Mouse (Mus musculus) hindbrain, embryonic 10.5 days (tissue): ENCODE measurements around the gene Yif1a. TPM values are rescaled to one million over a fixed set of nuclear protein-coding genes. Genes with fewer than 3 reads are reported as not detected.
"Not testable (repeated sequence)": the region's sequence is repeated elsewhere in the genome, so short reads cannot be mapped to it uniquely, and the experiment has no call there.

ENCODE experiments used
- DNase-seq: peaks from one replicate; pipeline ENCODE4 v3.0.0-alpha.2; 2017; ENCODE audit warnings: low spot score
- H3K27ac ChIP-seq: fragments of 300-500 bp; sonication (generic); 2 replicates; pipeline ENCODE4 v1.5.1; 2016; ENCODE audit warnings: mild to moderate bottlenecking, moderate library complexity
- H3K27me3 ChIP-seq: fragments of 300-500 bp; sonication (generic); 2 replicates; pipeline ENCODE4 v1.6.1; 2016; ENCODE audit warnings: mild to moderate bottlenecking; ENCODE audit not compliant: poor library complexity, insufficient read depth, severe bottlenecking
- H3K36me3 ChIP-seq: fragments of 300-500 bp; sonication (generic); 2 replicates; pipeline ENCODE4 v1.6.1; 2016; ENCODE audit warnings: mild to moderate bottlenecking, moderate library complexity
- H3K4me1 ChIP-seq: fragments of 300-500 bp; sonication (generic); replicated peaks from 2 replicates; pipeline ENCODE4 v1.6.1; 2016; ENCODE audit warnings: mild to moderate bottlenecking
- H3K4me3 ChIP-seq: fragments of 300-500 bp; sonication (generic); 2 replicates; pipeline ENCODE4 v1.5.1; 2016; ENCODE audit warnings: mild to moderate bottlenecking, moderate library complexity
- H3K9me3 ChIP-seq: fragments of 300-500 bp; sonication (generic); 2 replicates; pipeline ENCODE4 v1.6.1; 2016; ENCODE audit warnings: mild to moderate bottlenecking, moderate library complexity
- WGBS: fragments of 180-500 bp; shearing (Covaris S2); methylation state at CpG from one replicate; pipeline ENCODE4 v1.1.7; 2016; 5-methylcytosine and 5-hydroxymethylcytosine counted together
- polyA plus RNA-seq: library from polyadenylated mRNA; unstranded; fragments of >200 nt; fragmentation: Nextera tagmentation; extraction: Ambion mirVana; gene quantifications from 2 replicates; pipeline ENCODE4 v1.2.1, GENCODE M21; 2016

Yif1a gene
- polyA plus RNA-seq, 1 experiment from 2014 or later: 92.0 TPM

DNA sequence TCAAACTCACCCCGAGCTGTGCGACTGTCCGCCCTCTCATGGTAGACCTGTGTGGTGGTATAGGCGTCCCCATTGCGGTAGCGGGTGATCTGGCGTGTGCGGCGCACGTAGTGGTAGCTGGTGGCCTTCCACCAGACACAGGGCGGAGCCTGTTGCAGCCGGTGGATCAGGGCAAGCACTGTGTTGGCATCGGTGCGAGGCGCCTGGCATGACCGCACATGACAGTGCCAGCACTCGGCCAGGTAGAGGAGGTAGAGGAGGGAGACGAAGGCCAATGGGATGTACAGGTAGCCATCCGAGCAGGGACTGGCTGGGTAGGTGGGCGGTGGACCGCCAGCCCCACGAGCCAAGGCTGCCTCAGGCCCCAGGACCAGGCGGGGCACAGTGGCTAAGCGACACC is 5.7 kb upstream of the Yif1a start:
- Histone ChIP-seq H3K36me3 (no peaks in the 10 kb centered on the region), H3K27ac (no peak overlapping the region), H3K9me3 (no peaks in the 10 kb centered on the region), H3K27me3 (peaks cover 70% of the 10 kb centered on the region), H3K4me3 (no peak overlapping the region), H3K4me1 (peaks cover 18% of the 10 kb centered on the region)
- DNase-seq: no peak
- 65% methylated on average over 24 of the region's 24 CpGs for WGBS

DNA sequence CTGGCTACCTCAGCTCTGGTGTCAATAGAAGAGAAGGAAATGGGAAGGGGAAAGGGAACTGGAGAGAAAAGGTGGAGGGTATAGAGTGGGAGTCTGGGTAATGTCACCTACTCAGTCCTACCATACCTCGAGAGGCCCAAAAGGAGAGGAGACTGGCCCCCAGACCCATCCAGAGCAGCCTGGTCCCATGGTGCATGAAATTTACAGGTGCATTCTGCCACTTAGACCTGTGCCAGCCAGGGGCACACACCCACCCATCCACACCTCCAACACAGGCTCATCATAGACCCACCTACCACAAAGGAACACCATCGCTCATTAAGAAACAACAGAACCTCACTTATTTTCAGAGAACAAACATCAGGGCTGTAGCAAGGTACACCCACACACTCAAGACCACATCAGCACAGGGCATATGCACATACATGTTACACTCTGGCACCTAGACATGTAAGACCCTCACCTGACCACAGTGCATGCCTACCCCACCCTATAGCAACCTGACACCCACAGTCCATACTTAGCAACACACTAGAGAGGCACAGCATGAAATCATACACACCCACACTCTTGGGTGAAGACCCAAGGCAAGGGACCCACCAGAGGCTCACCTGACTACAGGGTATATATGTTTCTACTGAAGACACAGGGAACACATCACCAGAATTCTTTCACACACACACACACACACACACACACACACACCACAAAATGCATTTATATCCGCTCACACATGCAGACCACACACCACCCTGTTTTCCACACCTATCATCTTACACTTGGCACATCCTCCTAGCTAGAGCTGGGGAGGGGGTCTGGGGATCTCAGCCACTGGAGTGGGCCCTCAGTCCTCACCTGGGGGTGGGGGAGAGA is 4.1 kb upstream of the Yif1a start:
- H3K36me3 ChIP-seq: no peaks in the 10 kb centered on the region
- peak overlapping the region; percentile 57 for H3K4me3 ChIP-seq
- H3K4me1 ChIP-seq: peaks cover 30% of the 10 kb centered on the region
- H3K9me3 ChIP-seq: no peaks in the 10 kb centered on the region
- H3K27ac ChIP-seq: no peak overlapping the region
- peaks cover 70% of the 10 kb centered on the region for H3K27me3 ChIP-seq
- DNase-seq: no peak
- 77% methylated on average over 3 of the region's 3 CpGs for WGBS

DNA sequence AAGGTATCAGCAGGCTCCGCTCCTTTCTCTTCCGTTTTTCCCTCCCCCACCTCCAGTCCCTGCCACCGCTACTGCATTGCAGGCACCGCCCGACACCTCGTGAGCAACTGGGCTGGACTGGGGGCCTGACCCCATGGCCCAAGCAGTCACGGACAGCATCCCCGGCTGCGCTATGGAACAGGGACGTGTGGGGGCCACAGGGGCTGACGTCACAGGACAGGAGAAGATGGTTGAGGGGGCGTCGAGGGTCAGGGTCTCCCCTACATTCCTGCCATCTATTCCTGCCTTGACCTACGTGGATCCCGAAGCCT is 3.5 kb upstream of the Yif1a start:
- Histone ChIP-seq H3K36me3 (peaks cover 5% of the 10 kb centered on the region; the same call in 1 of the 2 replicates), H3K27me3 (peaks cover 68% of the 10 kb centered on the region), H3K27ac (no peak overlapping the region; the same call in 1 of the 2 replicates), H3K9me3 (no peaks in the 10 kb centered on the region), H3K4me1 (peaks cover 36% of the 10 kb centered on the region), H3K4me3 (peak overlapping the region; percentile 57)
- 6% methylated on average over 15 of the region's 15 CpGs for WGBS
- no peak for DNase-seq

DNA sequence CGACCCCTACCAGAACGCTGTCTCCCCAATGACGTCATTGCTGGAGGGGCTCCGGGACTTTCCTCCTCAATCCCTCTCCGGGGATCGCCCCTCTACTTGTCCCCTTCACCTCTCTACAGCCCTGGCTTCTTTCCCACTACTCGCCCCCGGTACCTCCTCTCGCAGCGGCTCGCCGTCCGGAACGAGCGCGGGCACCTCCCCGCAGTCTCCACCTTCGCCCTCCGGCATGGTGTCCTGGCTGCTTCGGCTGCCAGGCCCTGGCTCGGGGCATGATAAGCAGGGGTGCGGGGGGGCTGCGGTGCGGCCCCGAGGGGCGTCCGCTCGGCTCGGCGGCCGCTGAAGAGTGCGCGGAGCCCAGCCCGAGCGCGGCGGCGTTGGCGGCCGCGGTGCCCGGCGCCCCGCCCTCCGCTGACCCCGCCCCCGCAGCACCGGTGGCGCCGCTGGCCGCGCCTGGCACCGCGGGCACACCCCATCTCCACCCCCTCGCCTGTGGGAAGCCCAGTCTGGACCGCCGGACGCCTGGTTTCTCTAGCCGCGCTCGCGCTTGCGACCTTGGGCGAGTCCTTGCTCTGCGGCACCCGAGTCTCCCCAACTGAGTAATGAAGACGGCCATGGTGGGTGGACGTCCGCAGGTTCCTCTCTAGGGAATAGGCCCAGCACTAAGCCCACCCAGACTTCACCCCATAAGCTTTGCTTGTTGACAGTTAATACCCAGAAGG is 3.0 kb upstream of the Yif1a start, which contains the start of gene Tmem151a:
Gene Tmem151a (minus strand): TSS at position 387 of the 719 bp plus-strand sequence.
- peaks cover 63% of the 10 kb centered on the region for H3K27me3 ChIP-seq
- DNase-seq: no peak
- H3K4me3 ChIP-seq: peak within 1 kb of the TSS; percentile 57
- peaks cover 10% of the 10 kb centered on the region for H3K36me3 ChIP-seq
- WGBS: under 1% methylated on average over 69 of the region's 69 CpGs
- no peaks in the 10 kb centered on the region for H3K9me3 ChIP-seq
- peaks cover 36% of the 10 kb centered on the region for H3K4me1 ChIP-seq
- H3K27ac ChIP-seq: peak within 1 kb of the TSS; percentile 30; the same call in 1 of the 2 replicates

DNA sequence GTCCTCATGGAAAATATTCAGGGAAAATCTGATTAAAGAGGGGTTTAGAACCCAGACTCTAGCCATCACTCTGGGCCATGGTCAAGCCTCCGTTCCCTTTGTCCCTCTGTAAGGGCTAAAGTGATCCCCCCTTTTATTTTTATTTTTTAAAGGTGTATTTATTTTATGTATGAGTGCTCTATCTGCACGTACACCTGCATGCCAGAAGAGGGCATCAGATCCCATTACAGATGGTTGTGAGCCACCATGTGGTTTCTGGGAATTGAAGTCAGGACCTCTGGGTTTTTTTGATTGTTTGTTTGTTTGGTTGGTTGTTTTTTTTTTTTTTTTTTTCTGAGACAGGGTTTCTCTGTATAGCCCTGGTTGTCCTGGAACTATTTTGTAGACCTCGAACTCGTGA is 1.8 kb upstream of the Yif1a start:
- H3K4me3 ChIP-seq, H3K9me3 ChIP-seq, DNase-seq, H3K27ac ChIP-seq: not testable (repeated sequence)
- WGBS: 58% methylated on average over 4 of the region's 4 CpGs
- Histone ChIP-seq H3K36me3 (peaks cover 22% of the 10 kb centered on the region), H3K27me3 (peaks cover 51% of the 10 kb centered on the region), H3K4me1 (peaks cover 36% of the 10 kb centered on the region)

DNA sequence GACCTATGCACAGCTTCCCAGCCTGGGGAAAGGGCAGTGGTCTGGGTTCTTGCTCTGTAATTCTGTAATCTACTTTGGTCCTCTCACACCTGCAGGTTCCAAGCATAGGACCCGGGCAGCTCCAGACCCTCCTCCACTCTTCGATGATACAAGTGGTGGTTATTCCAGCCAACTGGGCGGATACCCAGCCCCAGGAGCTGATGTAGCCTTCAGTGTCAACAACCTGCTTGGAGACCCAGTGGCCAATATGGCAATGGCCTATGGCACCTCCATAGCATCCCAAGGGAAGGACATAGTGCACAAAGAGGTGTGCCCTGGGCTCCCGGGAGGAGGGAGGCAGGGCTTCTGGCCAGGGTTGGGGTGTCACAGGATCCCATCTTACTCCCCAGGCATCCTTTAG is 986 bp downstream of the Yif1a start:
- no peak for DNase-seq
- H3K4me3 ChIP-seq: peak overlapping the region; percentile 84
- 93% methylated on average over 4 of the region's 4 CpGs for WGBS
- H3K36me3 ChIP-seq: peaks cover 43% of the 10 kb centered on the region
- H3K4me1 ChIP-seq: peaks cover 47% of the 10 kb centered on the region
- no peaks in the 10 kb centered on the region for H3K9me3 ChIP-seq
- H3K27me3 ChIP-seq: peaks cover 23% of the 10 kb centered on the region
- H3K27ac ChIP-seq: 0 out of 2 replicates have a peak overlapping the region, but pooled peaks have one; percentile 84

DNA sequence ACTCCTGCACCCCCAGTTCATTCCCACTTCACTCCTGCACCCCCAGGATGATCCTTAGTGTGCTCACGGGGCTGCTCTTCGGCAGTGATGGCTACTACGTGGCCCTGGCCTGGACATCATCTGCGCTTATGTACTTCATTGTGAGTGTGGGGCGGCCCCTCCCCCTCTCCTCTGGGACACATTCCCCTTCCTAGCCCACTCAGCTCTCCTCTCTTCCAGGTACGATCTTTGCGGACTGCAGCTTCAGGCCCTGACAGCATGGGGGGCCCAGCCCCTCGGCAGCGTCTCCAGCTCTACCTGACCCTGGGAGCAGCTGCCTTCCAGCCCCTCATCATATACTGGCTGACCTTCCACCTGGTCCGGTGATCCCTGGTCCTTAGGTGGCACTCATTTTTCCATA is 3.7 kb downstream of the Yif1a start:
- 0 out of 2 replicates have a peak, but pooled peaks cover 1% of the 10 kb centered on the region for H3K27me3 ChIP-seq
- WGBS: 92% methylated on average over 10 of the region's 10 CpGs
- H3K36me3 ChIP-seq: peaks cover 43% of the 10 kb centered on the region
- no peak overlapping the region for H3K27ac ChIP-seq
- no peak for DNase-seq
- H3K9me3 ChIP-seq: no peaks in the 10 kb centered on the region
- H3K4me3 ChIP-seq: no peak overlapping the region
- H3K4me1 ChIP-seq: peaks cover 61% of the 10 kb centered on the region

DNA sequence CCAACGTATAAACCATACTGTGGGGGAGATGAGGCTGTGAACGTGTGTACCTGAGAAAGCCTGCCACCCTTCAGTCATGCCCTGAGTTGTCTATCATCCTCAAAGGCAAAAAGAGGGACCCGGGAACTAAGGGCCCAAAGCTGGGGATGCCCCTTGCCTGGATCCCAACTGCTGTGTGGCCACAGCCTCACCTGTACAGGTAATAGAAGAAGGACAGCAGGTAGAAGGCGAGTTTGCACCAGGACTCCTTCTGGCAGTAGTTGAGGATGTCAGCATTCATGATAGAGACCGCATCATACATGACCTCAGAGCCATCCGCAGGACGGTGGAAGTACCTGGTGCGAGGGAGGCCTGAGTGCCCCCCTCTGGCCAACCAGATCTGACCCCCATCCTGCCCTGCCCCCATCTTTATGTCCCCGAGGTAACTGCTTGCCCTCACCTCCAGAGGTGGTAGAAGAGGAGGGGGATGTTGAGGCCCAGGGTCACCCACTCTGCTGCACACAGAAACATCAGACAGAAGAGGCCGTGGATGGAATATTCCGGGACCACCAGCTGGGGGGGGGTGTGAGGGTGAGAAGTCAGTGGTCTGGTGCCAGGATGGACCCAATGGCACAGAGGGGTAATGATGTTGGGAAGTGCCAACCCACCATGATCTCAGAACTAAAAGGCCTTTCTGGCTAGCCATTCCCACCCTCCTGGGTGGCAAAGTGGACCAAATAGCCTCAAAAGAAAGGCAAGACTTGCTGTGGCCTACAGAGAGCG is 5.3 kb downstream of the Yif1a start:
- 74% methylated on average over 12 of the region's 12 CpGs for WGBS
- Histone ChIP-seq H3K27ac (no peak overlapping the region), H3K36me3 (peaks cover 43% of the 10 kb centered on the region), H3K4me3 (peak overlapping the region; percentile 71), H3K9me3 (no peaks in the 10 kb centered on the region), H3K4me1 (peaks cover 66% of the 10 kb centered on the region), H3K27me3 (0 out of 2 replicates have a peak, but pooled peaks cover 4% of the 10 kb centered on the region)
- no peak for DNase-seq

DNA sequence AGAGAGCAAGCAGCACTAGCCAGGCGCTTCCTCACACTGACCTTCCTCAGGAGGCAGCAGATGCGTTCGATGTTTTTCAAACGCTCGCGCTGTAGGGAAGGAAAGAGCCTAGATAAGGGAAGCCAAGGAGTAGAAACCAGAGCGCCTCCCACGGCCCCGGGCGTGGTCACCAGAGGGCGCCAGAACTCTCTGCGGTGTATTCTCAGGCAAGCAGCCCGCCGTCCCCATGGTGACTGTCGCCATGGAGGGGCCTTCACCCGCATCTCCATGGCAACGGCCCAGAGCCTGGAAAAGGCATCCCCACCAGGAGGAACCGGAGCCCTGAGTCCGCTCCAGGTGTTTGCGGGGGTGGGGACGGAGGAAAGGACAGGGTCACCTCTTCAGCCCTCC is 5.9 kb downstream of the Yif1a start:
- under 1% methylated on average over 21 of the region's 21 CpGs for WGBS
- peak; percentile 98 for DNase-seq
- Histone ChIP-seq H3K36me3 (peaks cover 44% of the 10 kb centered on the region), H3K4me1 (peaks cover 66% of the 10 kb centered on the region), H3K27me3 (0 out of 2 replicates have a peak, but pooled peaks cover 4% of the 10 kb centered on the region), H3K27ac (peak overlapping the region; percentile 94; the same call in 1 of the 2 replicates), H3K4me3 (peak overlapping the region; percentile 71), H3K9me3 (no peaks in the 10 kb centered on the region)

DNA sequence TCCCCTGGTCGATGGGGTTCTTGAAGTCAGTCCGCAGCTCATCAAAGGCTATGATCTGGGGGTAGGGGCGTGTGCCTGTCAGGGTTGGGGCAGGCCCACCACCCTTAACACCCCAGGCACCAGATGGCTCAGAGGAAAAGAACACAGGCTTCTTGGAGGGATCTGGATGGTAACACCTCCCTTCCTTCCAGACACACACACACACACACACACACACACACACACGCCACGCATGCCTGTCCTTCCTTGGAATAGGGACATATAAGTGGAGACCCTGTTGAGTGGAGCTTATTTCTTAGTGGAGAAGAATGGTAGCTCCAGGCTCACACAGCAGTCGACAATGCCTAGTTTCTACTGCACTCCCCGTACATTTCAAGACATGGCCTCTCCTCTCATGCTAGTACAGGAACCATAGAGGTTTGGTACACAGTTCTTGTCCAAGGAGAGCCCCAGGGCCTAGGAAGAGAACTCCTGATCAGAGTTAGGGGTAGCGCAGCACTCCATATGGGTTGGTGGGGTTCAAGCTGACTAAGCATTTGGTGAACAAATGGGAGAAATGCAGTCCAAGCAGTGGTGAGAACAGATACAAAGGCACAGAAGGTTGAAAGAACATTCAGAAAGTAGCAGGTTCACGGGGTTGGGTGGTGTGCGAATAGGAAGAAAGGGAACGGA is 6.5 kb downstream of the Yif1a start:
- H3K27ac ChIP-seq: peak overlapping the region; percentile 94

DNA sequence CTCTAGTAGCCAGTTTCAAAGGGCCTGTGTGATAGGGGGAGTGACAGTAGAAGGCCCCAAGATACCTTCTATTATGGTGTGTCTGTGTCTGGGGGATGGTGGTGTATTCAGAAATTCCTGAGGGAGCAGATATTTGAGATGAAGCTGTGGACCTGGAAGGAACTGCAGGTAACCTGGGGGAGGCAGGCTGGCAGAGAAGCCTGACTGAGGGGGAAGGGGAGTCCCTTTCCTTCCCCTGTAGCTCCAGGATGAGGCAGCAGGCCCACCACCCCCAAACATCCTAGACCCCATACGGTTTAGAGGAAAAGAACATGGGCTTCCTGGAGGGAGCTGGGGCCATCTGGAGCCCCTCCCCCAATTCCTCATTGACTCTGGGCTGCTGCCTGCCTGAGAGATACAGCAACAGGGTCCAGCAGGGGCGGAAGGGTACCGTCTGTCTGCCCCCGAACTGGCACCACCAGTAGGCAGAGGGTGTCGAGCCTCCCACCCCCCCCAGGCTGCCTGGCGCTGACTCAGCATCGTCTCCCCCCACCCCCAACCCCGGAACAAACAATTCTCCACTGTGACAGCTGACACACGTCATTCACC is 7.6 kb downstream of the Yif1a start:
- H3K36me3 ChIP-seq: peaks cover 45% of the 10 kb centered on the region
- H3K4me3 ChIP-seq: peak overlapping the region; percentile 71
- H3K27ac ChIP-seq: peak overlapping the region; percentile 94
- H3K4me1 ChIP-seq: peaks cover 70% of the 10 kb centered on the region
- WGBS: 9% methylated on average over 9 of the region's 9 CpGs
- peaks cover 12% of the 10 kb centered on the region; the same call in 1 of the 2 replicates for H3K27me3 ChIP-seq
- H3K9me3 ChIP-seq: no peaks in the 10 kb centered on the region
- DNase-seq: peak; percentile 41

More for the DNA sequence above, 6.5 kb downstream of the Yif1a start:
- Histone ChIP-seq H3K36me3 (peaks cover 45% of the 10 kb centered on the region), H3K4me3 (peak overlapping the region; percentile 71), H3K27me3 (peaks cover 9% of the 10 kb centered on the region; the same call in 1 of the 2 replicates), H3K4me1 (peaks cover 67% of the 10 kb centered on the region), H3K9me3 (no peaks in the 10 kb centered on the region)
- WGBS: 37% methylated on average over 11 of the region's 11 CpGs
- peak; percentile 30 for DNase-seq
